Mouse (Mus musculus) neural tube, embryonic 11.5 days (tissue): Measurements from ENCODE around the gene Dock8. TPM values are rescaled to one million over a fixed set of nuclear protein-coding genes. Genes with fewer than 3 reads are reported as not detected.
"Not testable (repeated sequence)": the region's sequence is repeated elsewhere in the genome, so short reads cannot be mapped to it uniquely, and the experiment has no call there.

Experiments
- ATAC-seq: fragments of 200-750 bp; cut with Nextera tagmentation; 2 replicates; pipeline ENCODE4 v1.8.0; 2017; ENCODE audit warnings: moderate number of reproducible peaks, mild to moderate bottlenecking, moderate TSS enrichment, moderate library complexity; ENCODE audit not compliant: insufficient read depth, low FRiP score, low TSS enrichment
- DNase-seq: peaks from one replicate; pipeline ENCODE4 v3.0.0-alpha.2; 2015; ENCODE audit warnings: low spot score
- H3K27ac ChIP-seq: fragments of 300-500 bp; sonication (generic); 2 replicates; pipeline ENCODE4 v1.5.1; 2014; ENCODE audit warnings: low read depth, mild to moderate bottlenecking, low read length
- H3K27me3 ChIP-seq: fragments of 300-500 bp; sonication (generic); 2 replicates; pipeline ENCODE4 v1.6.1; 2014; ENCODE audit warnings: mild to moderate bottlenecking, low read length, mixed read lengths; ENCODE audit not compliant: control insufficient read depth, insufficient read depth
- H3K36me3 ChIP-seq: fragments of 300-500 bp; sonication (generic); 2 replicates; pipeline ENCODE4 v1.6.1; 2014; ENCODE audit warnings: mild to moderate bottlenecking, low read length, moderate library complexity, mixed read lengths; ENCODE audit not compliant: control insufficient read depth, insufficient read depth
- H3K4me1 ChIP-seq: fragments of 300-500 bp; sonication (generic); 2 replicates; pipeline ENCODE4 v1.6.1; 2014; ENCODE audit warnings: low read length, mixed read lengths; ENCODE audit not compliant: control insufficient read depth, insufficient read depth
- H3K4me2 ChIP-seq: fragments of 300-500 bp; sonication (generic); 2 replicates; pipeline ENCODE4 v1.6.1; 2014; ENCODE audit warnings: low read depth, mild to moderate bottlenecking, moderate library complexity
- H3K4me3 ChIP-seq: fragments of 300-500 bp; sonication (generic); 2 replicates; pipeline ENCODE4 v1.5.1; 2014; ENCODE audit warnings: low read depth, low read length
- H3K9ac ChIP-seq: fragments of 300-500 bp; sonication (generic); 2 replicates; pipeline ENCODE4 v1.6.1; 2014; ENCODE audit warnings: mild to moderate bottlenecking, low read length
- H3K9me3 ChIP-seq: fragments of 300-500 bp; sonication (generic); 2 replicates; pipeline ENCODE4 v1.6.1; 2016; ENCODE audit warnings: low read length; ENCODE audit not compliant: control insufficient read depth
- WGBS: fragments of 180-500 bp; shearing (Covaris S2); extraction: QIAGEN DNeasy Blood & Tissue Kit; methylation state at CpG from one replicate; pipeline ENCODE4 v1.1.7; 2014; 5-methylcytosine and 5-hydroxymethylcytosine counted together
- polyA plus RNA-seq: library from polyadenylated mRNA; unstranded; fragments of >200 nt; fragmentation: Nextera tagmentation; extraction: Ambion mirVana; gene quantifications from 2 replicates; pipeline ENCODE4 v1.2.1, GENCODE M21; 2014

Dock8 gene
- polyA plus RNA-seq, 1 experiment from 2014 or later = 1.4 TPM

- DNase-seq (no peak), ATAC-seq (no peak)
- Histone ChIP-seq H3K9ac (no peak overlapping the region), H3K4me3 (no peak overlapping the region), H3K4me1 (no peaks in the 10 kb centered on the region), H3K4me2 (no peak overlapping the region), H3K27ac (no peak overlapping the region), H3K9me3 (no peaks in the 10 kb centered on the region), H3K36me3 (no peaks in the 10 kb centered on the region), H3K27me3 (no peaks in the 10 kb centered on the region)
- WGBS = 88% methylated on average over 2 of the region's 2 CpGs
Observed at GRCm38 (mm10) chr19:25008509-25008908, 9.2 kb downstream of the Dock8 start.

DNA sequence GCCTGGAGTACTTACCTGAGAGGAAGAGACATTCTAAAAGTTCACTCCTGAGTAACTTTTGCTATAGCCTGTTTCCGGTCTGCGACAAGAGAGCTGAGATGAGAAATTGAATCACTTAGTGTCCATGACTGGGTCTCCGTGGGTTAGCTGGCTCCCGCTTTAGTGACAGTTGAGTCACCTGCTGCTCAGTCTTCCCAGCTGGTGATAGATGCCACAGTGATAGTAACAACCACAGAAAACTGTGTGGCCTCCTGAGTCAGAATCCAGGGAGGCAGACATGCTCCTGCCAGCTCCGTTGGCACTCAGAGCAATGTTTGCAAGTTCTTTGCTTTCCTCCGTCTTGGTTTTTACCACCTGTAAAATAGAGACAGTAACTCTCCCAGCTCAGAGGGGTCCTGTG lies 23.4 kb downstream of the Dock8 start:
- ATAC-seq (no peak), DNase-seq (no peak)
- H3K27me3 ChIP-seq = no peaks in the 10 kb centered on the region
- H3K9me3 ChIP-seq = no peaks in the 10 kb centered on the region
- no peak overlapping the region for H3K27ac ChIP-seq
- H3K4me2 ChIP-seq = no peak overlapping the region
- 87% methylated on average over 6 of the region's 6 CpGs for WGBS
- H3K4me3 ChIP-seq = no peak overlapping the region
- no peak overlapping the region for H3K9ac ChIP-seq
- no peaks in the 10 kb centered on the region for H3K36me3 ChIP-seq
- H3K4me1 ChIP-seq = no peaks in the 10 kb centered on the region

GRCm38 (mm10) chr19:25031765-25032164 lies 32.4 kb downstream of the Dock8 start:
- Histone ChIP-seq H3K9me3 (no peaks in the 10 kb centered on the region), H3K9ac (no peak overlapping the region), H3K4me1 (no peaks in the 10 kb centered on the region), H3K27ac (no peak overlapping the region), H3K27me3 (no peaks in the 10 kb centered on the region), H3K4me3 (no peak overlapping the region), H3K36me3 (no peaks in the 10 kb centered on the region), H3K4me2 (no peak overlapping the region)
- DNase-seq = no peak
- 79% methylated on average over 4 of the region's 4 CpGs for WGBS
- no peak for ATAC-seq

DNA sequence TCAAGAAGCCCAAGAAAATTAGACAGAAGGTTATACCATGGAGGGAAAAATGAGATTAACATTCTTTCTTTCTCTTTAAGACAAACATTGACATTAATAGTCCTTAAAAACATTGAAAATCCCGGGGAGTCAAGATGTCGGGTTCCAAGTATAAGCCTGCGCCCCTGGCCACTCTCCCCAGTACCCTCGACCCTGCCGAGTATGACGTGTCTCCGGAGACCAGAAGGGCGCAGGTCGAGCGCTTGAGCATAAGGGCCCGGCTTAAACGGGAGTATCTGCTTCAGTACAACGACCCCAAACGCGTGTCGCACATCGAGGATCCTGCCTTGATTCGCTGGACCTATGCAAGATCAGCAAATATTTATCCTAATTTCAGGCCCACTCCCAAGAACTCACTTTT lies 33.7 kb downstream of the Dock8 start:
- DNase-seq, H3K4me2 ChIP-seq, H3K4me1 ChIP-seq, H3K9me3 ChIP-seq, H3K4me3 ChIP-seq, H3K9ac ChIP-seq, H3K36me3 ChIP-seq, H3K27me3 ChIP-seq, H3K27ac ChIP-seq, ATAC-seq: not testable (repeated sequence)
- 84% methylated on average over 7 of the region's 18 CpGs for WGBS

GRCm38 (mm10) chr19:25035825-25036224 lies 36.5 kb downstream of the Dock8 start:
- Histone ChIP-seq H3K9me3 (no peaks in the 10 kb centered on the region), H3K9ac (no peak overlapping the region), H3K4me3 (no peak overlapping the region), H3K36me3 (no peaks in the 10 kb centered on the region), H3K4me1 (no peaks in the 10 kb centered on the region), H3K27me3 (no peaks in the 10 kb centered on the region), H3K27ac (no peak overlapping the region), H3K4me2 (no peak overlapping the region)
- 91% methylated on average over 6 of the region's 6 CpGs for WGBS
- DNase-seq = no peak
- no peak for ATAC-seq

DNA sequence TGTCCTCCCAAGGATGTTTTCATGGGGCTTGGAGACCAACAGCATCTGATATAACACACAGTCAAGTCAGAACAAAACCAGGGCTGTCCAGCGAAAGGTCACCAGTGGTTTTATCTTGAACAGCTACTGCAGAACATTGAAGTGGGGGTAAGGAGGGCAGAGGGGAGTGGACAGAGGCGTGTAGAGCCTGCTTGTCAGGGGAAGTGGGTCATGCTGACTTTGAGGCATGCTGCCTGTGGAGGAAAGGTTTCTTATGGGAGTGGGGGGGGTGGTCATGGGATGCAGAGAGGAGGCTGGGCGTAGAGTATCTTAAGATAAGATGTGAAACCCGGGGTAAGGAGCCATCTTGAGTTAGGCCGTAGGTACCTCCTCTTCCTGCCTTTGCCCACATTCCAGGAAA lies 37.5 kb downstream of the Dock8 start:
- no peak overlapping the region for H3K27ac ChIP-seq
- no peak overlapping the region for H3K9ac ChIP-seq
- WGBS = 83% methylated on average over 5 of the region's 5 CpGs
- H3K36me3 ChIP-seq = no peaks in the 10 kb centered on the region
- no peaks in the 10 kb centered on the region for H3K9me3 ChIP-seq
- H3K27me3 ChIP-seq = no peaks in the 10 kb centered on the region
- no peak overlapping the region for H3K4me3 ChIP-seq
- DNase-seq = no peak
- H3K4me2 ChIP-seq = no peak overlapping the region
- ATAC-seq = no peak
- no peaks in the 10 kb centered on the region for H3K4me1 ChIP-seq

DNA sequence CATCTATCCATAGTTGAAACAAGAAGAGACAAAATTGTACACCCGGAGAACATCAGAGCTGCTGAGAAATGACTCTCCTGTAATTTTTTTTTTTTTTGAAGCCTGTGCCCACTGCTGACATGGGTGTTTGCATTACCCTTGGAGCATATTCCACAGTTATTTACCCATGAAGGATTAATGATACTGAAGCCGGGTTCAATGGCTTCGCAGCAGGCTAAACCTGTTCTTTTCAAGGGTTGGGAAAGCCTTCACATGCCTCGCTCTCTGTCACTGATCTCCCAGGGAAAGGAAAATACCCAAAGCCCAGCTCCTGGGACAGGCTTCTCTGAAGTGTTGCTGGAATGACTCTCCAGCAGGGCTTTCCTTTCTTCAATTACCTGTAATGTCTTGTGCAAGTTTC lies 37.9 kb downstream of the Dock8 start:
- no peak for DNase-seq
- no peak for ATAC-seq
- no peaks in the 10 kb centered on the region for H3K4me1 ChIP-seq
- no peaks in the 10 kb centered on the region for H3K27me3 ChIP-seq
- no peak overlapping the region for H3K9ac ChIP-seq
- no peaks in the 10 kb centered on the region for H3K9me3 ChIP-seq
- H3K27ac ChIP-seq = no peak overlapping the region
- 78% methylated on average over 4 of the region's 4 CpGs for WGBS
- H3K4me2 ChIP-seq = no peak overlapping the region
- H3K4me3 ChIP-seq = no peak overlapping the region
- H3K36me3 ChIP-seq = no peaks in the 10 kb centered on the region

DNA sequence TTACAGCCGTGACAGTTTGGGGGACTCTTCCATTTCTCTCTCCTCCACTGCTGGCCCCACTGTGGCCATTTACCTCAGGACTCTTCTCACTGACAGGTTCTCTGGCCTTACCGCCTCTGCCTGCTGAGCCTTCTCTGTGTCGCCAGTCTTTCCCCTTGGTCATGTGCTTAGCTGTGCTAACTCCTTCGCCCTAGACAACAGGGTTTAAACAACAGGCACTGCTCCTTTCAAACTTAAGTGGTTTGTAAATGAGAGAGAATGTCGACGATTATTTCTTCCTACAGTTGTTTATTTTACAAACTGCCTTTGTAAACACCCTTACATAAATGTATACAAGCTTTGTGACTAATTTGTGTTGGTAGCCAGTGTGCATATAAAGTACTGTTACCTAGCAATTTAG lies 39.0 kb downstream of the Dock8 start:
- ATAC-seq (no peak), DNase-seq (no peak)
- no peak overlapping the region for H3K27ac ChIP-seq
- H3K36me3 ChIP-seq = no peaks in the 10 kb centered on the region
- 41% methylated on average over 6 of the region's 6 CpGs for WGBS
- no peaks in the 10 kb centered on the region for H3K4me1 ChIP-seq
- no peak overlapping the region for H3K9ac ChIP-seq
- H3K4me3 ChIP-seq = no peak overlapping the region
- H3K4me2 ChIP-seq = no peak overlapping the region
- no peaks in the 10 kb centered on the region for H3K9me3 ChIP-seq
- H3K27me3 ChIP-seq = no peaks in the 10 kb centered on the region

GRCm38 (mm10) chr19:25041209-25041608 lies 41.9 kb downstream of the Dock8 start:
- H3K36me3 ChIP-seq = no peaks in the 10 kb centered on the region
- ATAC-seq (no peak), DNase-seq (no peak)
- no peak overlapping the region for H3K4me2 ChIP-seq
- H3K27ac ChIP-seq = no peak overlapping the region
- H3K9me3 ChIP-seq = no peaks in the 10 kb centered on the region
- H3K9ac ChIP-seq = no peak overlapping the region
- 59% methylated on average over 6 of the region's 6 CpGs for WGBS
- H3K4me3 ChIP-seq = no peak overlapping the region
- no peaks in the 10 kb centered on the region for H3K27me3 ChIP-seq
- H3K4me1 ChIP-seq = no peaks in the 10 kb centered on the region
